Mouse (Mus musculus): ENCODE results near the gene Oxnad1. TPM values are rescaled to one million over a fixed set of nuclear protein-coding genes. Genes with fewer than 3 reads are reported as not detected.
"Not testable (repeated sequence)": the region's sequence is repeated elsewhere in the genome, so short reads cannot be mapped to it uniquely, and the experiment has no call there.

Gene Oxnad1
- 10 to 100 TPM in 1 of 2 experiments, 1 to 10 TPM in 1; 7.0 to 19.7 TPM for polyA plus RNA-seq (2017; shearing (Covaris generic))

DNA sequence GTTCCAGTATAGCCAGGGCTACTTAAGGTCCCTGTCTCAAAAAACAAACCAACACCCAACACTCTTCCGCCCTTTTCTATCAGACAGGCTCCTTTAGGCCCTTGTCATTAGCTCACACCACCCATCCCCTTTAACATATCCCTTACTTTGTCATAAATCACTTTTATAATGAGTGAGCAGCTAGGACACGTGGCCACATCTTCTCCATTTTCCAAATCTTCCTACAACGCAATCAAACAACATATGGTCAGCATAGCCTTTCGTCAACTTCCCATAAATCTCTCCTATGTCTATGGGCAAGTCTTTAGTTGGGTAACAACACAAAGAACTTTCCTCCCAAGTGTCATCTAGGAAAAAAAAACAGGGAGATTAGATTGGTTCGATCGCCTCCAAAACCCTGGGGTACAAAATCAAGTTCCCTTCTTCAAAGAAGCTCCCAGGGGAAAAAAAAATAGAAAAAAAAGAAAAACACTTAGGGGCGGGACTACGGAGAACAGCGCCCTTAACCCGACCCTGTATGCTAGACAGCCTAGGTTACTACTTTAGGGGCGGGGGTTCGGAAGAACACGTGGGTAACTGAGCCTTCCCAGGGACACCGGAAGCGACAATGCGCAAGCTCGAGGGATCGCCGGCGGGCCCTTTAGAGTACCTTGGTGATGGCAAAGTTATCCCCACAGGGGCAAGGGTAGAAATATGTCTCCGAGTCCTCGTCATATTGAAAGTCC lies at the start of gene Oxnad1:
TSS of gene Oxnad1 (plus strand) at position 614 of the 725 bp plus-strand sequence.
- ATAC-seq = peak; percentile 87

DNA sequence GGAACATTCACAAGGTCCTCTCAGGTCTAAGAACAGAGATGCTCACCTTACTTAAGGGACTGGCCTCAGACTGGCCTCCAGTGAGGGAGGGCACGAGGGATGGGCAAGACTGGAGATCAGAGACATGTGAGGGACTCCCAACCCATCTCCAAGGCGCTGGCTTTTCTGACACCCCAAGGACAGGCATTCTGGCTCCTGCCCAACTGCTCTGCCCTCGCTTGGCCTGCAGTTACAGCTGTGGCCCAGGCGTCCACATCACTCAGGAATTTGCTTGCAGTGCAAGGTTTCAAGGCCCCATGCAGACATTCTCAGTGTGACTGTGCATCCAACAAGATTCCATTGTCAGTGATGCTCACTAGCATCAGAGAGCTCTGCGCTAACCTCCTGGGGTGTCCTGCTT lies 48.7 kb upstream of the Oxnad1 start:
- no peak for ATAC-seq

DNA sequence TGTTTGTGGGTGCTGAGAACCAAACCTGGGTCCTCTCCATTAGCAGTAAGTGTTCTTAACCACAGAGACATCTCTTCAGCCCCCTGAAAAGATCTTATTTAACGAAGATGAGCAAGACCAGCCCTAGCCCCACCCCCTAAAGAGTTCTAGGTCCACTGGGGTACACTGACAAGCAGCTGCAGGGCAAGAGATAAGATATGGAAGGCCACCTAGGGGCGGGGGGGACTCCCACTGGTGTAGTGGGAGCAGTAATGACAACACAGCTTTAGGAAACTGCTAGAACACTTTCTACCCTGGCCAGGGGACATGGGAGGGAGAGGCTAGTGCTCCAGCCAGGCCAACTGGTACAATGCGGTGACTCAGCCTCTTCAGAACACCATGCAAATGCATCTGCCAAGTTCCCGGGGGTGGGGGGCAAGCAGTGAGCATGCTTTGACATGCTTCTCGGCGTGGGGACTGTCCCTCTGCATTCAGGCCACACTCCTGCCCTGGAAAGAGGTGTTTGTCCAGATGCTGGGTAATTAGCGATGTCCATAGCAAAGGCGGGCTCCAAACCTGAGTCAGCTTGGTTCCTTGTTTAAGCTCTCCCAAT lies 47.4 kb upstream of the Oxnad1 start:
- no peak for ATAC-seq

DNA sequence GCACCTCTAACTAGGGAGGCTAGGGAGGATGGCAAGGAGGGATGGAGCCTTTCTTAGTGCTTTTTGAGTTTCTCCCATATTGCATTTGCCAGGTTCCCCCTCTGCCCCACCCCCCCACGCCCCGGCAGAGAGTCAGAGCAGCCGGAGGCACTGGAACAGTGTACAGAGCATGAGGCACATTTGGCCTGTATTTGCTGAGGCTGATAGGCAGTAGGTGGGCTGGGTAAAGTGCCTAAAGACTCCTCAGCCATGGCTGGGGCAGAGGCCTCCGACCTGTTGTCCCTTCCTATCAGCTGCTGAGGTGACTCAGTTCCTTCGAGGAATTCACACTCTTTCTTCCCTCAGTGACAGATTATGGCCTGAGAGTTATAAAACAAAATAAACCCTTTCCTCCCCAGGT lies 43.1 kb upstream of the Oxnad1 start:
- no peak for ATAC-seq

DNA sequence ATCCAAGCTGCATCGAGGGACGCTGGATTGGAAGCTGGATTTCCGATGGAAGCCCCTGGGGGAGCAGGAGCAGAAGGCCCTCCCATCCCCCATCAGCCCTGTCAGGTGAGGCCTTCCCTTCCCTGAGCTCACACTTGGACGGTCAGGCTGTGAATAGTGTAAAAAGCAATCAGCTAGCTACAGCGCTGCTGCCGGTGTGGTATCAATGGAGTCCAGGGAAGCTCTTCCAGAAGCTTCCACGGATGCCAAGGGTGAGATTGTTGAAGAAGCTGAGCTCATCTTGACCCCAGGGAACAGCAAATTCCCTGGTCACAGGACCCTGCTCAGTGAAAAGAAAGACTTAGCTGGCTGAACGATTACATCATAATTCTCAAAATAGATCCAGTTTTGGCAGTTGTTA lies 38.8 kb upstream of the Oxnad1 start:
- ATAC-seq = no peak

DNA sequence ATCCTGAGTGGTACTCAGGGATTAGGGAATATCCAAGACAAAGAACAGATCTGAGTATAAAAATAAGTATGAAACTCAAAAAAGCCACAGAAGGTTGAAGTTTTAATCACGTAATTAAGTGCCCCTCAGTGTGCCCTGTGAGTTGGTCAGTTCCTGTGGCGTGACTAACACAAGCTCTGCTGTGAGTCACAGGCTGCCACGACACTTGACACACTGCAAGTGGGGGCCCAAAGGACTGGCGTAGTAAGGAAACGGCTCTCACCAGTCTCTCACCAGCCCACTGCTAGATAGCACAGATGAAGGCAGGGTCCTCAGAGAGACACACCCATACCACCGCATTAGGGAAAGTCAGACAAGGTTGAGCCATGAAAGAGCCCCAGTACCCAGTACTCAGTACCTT lies 35.0 kb upstream of the Oxnad1 start:
- ATAC-seq = no peak

DNA sequence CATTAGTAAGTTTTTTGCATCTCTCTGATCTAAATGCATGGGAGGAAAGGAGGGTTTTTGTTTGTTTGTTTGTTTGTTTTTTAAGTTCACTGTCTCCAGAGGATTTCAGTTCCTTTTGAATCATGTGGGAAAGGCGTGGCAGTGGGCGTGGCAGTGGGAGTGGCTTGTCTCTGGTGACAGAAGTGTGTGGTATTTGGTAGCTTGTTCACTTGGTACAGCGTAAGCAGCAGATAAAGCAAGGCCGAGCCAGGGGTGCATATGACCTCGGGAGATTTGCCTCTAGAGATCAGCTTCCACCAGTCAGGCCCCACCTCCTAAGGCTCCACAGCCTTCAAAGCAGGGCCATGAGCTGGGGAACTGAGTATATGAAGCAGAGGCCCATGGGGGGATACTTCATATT lies 31.3 kb upstream of the Oxnad1 start:
- no peak for ATAC-seq

DNA sequence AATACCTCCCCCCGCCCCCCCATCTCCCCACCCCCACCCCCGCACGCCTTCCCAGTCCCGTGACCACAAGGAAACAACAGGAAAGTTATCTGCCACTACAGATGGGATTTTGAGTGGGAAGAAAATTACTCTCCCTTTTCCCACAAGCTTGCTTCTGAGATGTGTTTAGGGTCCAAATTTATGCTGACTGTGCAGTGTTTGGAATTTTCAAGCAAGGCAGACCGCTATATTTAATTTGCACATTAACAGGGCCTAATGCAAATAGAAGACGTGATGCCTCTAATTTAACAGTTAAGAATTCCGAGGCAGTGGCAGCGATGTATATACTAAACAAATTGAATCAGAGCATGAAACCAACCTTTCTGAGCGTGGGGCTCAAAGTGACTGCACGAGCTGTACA lies 30.4 kb upstream of the Oxnad1 start:
- ATAC-seq = no peak

DNA sequence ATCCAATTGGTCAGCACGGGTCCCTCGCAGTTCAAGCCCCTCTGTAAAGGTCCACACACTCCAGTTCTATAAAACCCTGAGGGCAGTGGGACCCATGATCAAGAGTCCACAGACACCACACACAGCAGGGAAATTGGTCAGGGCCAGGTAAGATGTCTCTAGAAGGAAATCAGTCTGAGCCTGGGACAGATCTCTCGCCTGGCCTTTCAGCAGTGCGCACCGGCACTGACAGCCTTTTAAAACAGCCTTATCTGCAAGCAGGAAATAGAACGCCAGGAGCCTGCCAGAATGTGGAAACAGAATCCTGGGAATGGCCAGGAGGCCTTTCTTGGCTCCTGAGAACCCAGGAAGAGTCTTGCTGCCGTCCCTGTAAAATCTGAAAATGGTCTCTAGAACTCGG lies 29.4 kb upstream of the Oxnad1 start:
- ATAC-seq = no peak

DNA sequence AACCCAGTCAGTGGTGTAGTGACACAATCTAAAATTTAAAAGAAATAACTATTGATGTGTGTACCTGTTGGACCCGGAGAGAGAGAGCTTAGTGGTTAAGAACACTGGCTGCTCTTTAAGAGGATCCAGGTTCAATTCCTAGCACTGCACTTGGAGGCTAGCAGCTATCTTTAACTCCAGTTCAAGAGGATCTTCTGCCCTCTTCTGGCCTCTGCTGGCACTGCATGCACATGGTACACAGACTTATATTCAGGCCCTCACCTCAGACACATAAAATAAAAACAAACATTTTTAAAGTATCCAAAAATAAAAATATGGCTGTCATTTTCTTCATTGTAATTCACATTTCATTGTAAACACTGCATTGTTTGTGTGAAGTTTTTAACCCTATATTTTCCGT lies 28.5 kb upstream of the Oxnad1 start:
- no peak for ATAC-seq

DNA sequence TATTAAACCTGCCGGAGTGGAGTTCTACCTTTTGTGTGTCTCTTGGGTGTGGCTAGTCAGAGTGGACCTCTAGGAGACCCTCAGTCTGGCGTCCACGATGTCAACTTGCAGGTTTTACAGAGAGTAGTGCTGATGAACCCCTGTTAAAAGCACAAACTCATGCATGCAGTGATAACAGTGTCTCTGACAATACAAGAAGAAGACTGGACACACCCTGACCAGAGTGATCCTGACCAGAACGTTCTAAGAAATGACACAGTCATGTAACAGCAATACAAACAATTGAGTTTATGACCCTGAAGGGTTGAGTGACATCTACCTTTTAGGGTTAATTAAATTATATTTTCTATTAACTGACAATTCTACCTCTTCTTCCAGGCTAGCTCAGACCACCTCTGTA lies 27.5 kb upstream of the Oxnad1 start:
- ATAC-seq = no peak

DNA sequence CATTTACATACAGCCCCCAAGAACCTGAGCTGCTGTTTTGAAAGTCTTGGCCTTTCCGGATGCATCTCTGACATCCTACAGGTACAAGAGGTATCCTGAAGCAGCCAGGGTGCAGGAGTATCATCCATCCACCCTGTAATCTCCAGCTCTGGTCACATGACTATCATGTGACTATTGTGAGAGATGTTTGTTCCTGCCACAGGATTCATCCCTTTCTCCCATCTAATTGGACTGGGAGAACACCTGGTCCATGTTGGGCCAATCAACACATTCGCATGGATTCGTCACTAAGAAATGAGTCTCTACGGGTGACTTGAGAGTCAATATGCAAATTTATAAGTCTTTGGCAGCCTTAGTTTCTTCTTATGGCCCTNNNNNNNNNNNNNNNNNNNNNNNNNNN lies 23.8 kb upstream of the Oxnad1 start:
- ATAC-seq = no peak

DNA sequence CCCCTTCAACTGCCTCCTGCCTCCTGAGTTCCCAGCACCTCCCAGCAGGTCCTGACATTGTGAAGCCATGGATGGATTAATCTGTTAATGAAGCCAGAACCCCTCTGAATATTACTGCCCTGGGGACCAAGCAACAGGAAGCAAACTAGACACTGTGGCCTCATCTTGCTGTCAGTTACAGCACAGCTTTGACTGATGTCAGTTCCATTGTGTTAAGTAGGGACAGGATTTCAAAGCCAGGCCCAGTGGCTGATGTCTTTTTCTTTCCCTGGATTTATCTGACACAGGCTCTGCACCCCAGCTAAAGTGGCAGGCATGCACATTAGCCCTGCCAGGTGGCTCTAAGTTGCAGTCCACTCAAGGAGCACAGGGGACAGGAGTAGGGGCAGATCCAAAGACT lies 12.4 kb upstream of the Oxnad1 start:
- ATAC-seq = no peak

DNA sequence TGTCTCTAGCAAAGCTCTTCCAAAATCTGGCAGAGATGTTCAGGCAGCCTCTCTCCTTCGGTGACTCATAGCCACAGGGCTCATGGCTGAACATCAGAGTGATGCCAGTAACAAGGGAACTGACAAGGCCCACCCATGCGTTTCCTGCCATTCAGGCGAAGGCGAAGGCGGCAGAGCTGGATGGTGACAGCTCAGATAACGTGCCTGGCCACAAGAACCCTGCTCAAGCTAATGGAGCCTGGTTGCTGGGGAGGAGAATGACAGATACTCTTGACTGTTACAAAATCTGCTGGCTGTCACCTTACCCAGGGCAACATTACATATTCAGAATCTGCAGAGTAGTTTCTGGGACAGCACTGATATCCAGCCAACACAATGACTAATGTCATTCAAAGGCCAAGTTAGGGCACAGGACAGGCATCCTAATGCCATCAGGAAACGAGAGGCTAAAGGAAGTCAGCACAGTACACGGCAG lies 11.9 kb upstream of the Oxnad1 start:
- ATAC-seq = no peak

DNA sequence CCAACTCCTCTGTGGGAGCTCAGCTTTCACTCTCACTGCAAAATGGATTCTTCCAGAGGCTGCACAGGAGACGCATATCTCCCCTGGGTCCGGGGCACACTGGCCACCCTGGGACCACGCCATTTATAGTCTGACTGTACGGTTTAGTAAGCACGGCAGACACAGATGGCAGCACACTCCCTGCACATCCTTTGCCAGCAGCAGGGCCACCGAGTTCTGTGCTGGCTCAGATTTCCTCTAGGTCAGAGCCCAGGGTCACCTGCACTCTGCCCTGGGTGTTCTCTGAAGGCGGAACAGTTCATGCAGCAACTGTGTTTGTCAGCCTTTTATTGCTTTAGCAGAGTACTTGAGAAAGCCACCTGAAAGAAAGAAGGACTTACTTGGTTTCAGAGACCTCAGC lies 11.3 kb upstream of the Oxnad1 start:
- ATAC-seq = no peak

DNA sequence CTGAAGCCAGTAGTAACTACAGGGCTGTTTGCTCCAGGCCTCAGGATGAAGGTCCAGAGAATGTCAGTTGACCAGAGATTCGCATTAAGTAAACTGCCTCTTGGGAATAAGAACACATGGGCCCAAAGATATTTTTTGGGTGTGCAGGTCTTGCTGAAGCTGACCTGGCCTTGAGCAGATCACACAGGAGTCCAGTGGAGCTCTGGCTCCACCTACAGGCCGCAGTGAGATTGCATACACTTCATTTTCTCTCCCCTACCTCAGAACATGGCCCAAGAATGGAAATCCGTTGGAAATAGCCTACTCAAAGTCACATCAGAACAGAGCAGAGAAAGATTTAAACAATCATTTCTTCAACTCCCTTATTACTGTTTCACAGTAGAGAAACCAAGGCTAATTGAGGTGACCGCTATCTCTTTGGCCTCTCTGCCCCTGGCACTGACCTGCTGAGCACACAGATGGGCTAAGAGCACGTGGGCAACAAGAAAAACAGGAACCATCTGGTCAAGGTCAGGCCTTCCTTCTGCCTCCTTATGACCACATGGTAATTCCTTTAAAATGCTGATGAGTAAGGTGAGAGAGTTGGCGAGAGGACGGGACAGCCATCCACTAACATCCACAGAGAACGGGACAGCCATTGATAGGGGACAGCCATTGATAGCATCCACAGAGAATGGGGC lies 8.1 kb upstream of the Oxnad1 start:
- peak; percentile 54 for ATAC-seq

DNA sequence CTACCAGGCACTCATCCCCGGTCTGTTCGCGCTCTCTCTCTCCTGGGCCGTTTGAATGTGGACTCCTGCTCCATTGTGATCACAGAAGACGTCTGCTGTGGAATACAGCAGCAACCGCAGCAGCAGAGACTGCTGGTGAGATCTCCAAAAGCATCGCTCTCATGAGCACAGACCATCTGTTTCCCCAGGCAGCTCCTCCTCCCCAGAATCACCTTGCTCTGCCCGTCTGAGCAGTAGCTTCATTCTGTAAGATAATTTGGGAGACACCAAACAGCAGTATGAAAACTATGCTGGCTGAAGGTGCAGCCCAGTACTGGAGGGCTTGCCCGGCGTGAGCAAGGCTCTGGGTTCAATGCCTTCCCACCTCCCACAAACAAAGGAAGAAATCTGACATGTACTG lies 4.1 kb upstream of the Oxnad1 start:
- ATAC-seq = no peak

DNA sequence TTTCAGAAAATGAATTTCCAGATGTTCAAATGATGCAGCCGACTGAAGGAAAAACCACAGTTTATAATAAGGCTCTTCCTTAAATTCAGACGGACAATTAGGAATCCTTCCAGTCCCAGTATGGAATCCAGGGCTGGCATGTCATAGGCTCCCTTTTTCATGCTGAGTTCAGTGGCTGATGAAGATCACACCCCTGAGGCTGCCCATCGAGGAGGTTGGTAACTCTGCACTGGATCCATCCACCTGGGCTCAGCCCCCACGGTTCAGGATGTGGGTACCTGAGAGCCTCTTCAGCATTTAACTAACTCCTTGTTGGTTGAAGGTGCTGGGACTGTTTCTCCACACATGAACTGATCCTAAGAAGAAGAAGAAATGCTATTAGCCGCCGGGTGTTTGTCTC lies 2.3 kb upstream of the Oxnad1 start:
- ATAC-seq = no peak

DNA sequence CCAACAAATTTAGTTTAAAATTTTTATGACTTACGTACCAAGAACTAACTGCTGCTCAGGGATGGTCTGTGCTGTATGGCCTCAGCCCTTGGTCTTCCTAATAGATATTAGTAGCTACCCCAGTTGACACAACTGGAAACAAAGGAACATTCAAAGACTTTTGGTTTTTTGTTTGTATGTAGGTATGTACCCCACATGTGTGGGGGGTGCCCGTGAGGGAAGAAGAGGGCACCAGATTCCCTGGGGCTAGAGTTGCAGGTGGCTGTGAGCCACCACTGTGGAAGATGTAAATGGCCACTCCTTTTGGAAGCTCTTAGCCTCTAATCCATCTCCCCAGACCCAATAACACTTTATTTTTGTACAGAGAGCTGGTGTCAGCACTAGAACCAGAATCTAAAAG lies 1.7 kb upstream of the Oxnad1 start:
- no peak for ATAC-seq

DNA sequence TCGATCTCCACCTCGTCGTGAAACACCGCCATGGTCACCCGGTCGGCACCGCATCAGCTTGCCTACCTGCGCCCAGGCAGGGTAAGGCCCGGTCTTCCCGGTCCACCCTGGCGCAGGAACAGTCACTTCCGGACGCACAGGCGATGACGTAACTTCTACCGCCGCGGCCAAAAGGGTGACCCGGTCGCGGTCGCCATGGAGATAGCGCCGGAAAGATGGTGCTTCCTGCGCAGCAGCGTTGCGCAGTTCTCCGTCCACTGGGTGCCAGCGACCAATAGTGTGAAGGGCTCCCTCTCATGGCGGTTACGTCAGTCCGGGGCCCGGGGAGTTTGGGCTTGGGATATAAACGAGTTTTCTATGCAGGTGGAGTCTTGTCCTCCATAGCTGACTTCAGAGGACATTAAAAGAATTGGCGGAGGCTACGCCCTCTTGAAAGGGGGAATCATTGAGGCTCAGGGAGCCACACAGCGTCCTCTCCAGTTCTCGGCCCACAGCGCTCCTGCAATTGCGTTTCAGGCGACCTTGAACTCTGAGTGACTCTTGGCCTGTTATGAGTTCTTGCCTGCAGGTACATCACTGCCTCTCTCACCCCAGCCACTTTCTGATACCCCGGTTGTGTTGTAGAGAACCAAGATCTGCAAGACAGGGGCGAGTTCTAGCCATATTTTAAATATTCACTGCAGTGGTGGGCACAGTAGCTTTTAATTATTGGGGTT lies 470 bp downstream of the Oxnad1 start, which contains the start of gene Dph3:
TSS of gene Dph3 (minus strand) at position 244 of the 716 bp plus-strand sequence.
- ATAC-seq = peak; percentile 82

DNA sequence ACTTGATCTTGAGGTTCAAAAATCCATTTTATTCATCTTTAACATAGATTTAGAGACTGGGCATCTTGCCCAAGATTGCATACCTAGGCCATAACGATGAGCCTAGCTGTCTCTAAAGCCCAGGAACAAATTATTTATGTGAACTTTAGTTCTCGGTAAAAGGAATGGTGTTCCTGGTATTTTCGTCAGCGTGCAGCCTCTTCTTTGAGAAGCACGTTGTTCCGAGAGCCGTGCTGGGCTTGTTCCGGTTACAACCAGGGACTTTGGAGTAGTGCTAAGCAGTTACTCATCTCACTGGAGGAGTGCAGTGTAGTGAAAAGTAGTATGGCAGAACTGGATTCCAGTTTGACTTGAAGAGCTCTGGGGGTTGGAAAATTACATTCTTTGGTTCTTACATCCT lies 1.1 kb downstream of the Oxnad1 start:
- no peak for ATAC-seq

DNA sequence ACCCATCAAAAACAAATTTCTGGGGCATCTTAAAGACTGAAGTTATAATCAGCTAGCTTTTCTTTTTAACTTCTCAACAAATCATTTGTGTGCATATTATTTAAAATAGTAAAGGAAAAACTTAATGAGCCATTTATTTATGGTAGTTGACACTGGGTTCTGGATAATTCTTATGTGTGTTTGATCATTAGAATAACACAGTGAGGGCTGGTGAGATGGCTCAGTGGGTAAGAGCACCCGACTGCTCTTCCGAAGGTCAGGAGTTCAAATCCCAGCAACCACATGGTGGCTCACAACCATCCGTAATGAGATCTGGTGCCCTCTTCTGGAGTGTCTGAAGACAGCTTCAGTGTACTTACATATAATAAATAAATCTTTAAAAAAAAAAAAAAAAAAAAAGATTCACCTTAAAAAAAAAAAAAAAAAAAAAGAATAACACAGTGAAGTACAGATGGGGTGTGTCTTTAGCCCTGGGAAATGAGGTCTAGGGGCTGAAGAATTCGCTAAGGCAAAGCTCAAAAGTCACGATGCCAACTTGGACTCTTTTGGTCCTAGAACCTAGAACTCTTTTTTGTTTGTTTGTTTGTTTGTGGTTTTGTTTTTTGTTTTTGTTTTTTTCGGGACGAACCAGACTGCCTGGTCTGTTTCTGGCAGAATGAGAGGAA lies 2.5 kb downstream of the Oxnad1 start:
- ATAC-seq = not testable (repeated sequence)

DNA sequence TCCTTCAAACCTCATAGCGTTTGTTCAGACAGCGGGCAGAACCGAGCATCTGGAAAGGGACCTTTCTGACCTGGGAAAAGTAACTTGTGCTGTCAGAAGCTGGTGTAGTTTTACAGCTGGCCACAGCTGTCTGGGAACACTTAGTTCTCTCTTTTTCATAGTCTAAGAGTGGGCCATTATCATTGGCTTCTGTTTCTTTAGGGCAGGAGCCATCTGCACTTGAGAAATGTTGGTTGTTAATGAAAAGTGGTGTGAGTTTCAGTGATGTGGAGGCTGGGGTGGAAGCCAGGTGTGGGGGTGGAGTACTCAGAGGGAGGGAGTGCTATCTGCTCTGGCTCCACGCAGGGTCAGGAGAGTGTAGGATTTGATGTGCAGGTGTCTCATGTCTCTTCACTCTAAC lies 6.0 kb downstream of the Oxnad1 start:
- ATAC-seq = no peak
